Mouse (Mus musculus) G1E (cell line): Measurements from ENCODE around the gene 1190002N15Rik. TPM values are rescaled to one million over a fixed set of nuclear protein-coding genes. Genes with fewer than 3 reads are reported as not detected.

Source experiments
- ATAC-seq: 2 replicates; pipeline ENCODE4 v1.8.0; 2016; ENCODE audit warnings: mild to moderate bottlenecking; ENCODE audit not compliant: insufficient number of reproducible peaks, poor library complexity, low FRiP score, severe bottlenecking; ENCODE audit errors: extremely low read depth
- DNase-seq: peaks from one replicate; pipeline ENCODE4 v3.0.0; 2012; ENCODE audit warnings: low spot score
- H3K27me3 ChIP-seq: 2 replicates; pipeline ENCODE4 v1.6.1; 2012; ENCODE audit warnings: mild to moderate bottlenecking, low read length, inconsistent platforms; ENCODE audit not compliant: insufficient read depth
- H3K36me3 ChIP-seq: replicated peaks from 2 replicates; pipeline ENCODE3; 2012; ENCODE audit warnings: mild to moderate bottlenecking, inconsistent platforms
- H3K4me1 ChIP-seq: 2 replicates; pipeline ENCODE4 v1.6.1; 2012; ENCODE audit warnings: low read depth, low read length, inconsistent platforms, mixed read lengths; ENCODE audit not compliant: insufficient read depth
- H3K4me3 ChIP-seq: 2 replicates; pipeline ENCODE4 v1.5.1; 2012; ENCODE audit warnings: low read depth, mild to moderate bottlenecking, inconsistent platforms, low read length, moderate library complexity, mixed read lengths
- H3K9me3 ChIP-seq: replicated peaks from 2 replicates; pipeline ENCODE4 v1.6.1; 2012; ENCODE audit warnings: inconsistent platforms
- CTCF ChIP-seq: IDR thresholded peaks from 2 replicates; pipeline ENCODE4 v1.5.1; 2012; ENCODE audit warnings: low read depth, low read length, inconsistent platforms, mixed read lengths
- GATA1 ChIP-seq: IDR thresholded peaks from 2 replicates; pipeline ENCODE4 v1.6.1; 2012; ENCODE audit warnings: borderline replicate concordance, low read length, inconsistent platforms, mixed read lengths
- GATA2 ChIP-seq: IDR thresholded peaks from 2 replicates; pipeline ENCODE4 v1.6.1; 2012; ENCODE audit warnings: low read depth, low read length, inconsistent platforms, borderline replicate concordance
- POLR2AphosphoS5 ChIP-seq: IDR thresholded peaks from 2 replicates; pipeline ENCODE4 v1.6.1; 2012; ENCODE audit warnings: low read depth, low read length, inconsistent platforms; ENCODE audit not compliant: insufficient replicate concordance
- TAL1 ChIP-seq: conservative IDR thresholded peaks from 2 replicates; pipeline ENCODE4 v1.6.1; 2012; ENCODE audit warnings: low read depth, low read length, inconsistent platforms, mixed read lengths
- polyA plus RNA-seq: library from polyadenylated mRNA; stranded (reverse); fragments of >175 nt; gene quantifications from 2 replicates; pipeline ENCODE4 v1.2.3, GENCODE M21; 2012
- total RNA-seq, 2 experiments: library from RNA; stranded (forward) in 1 of 2; stranded (reverse) in 1 of 2; fragments of 200-1000 nt in 1 of 2; fragments of >200 nt in 1 of 2; fragmentation: Nextera tagmentation in 1 of 2; gene quantifications; 2 replicates each; pipeline ENCODE4 v1.2.3; 2014 to 2017

The 1190002N15Rik gene
- total RNA-seq (2014; fragmentation: Nextera tagmentation), result 14.4 and 18.9 TPM in 2 replicates
- total RNA-seq (2017), result 26.6 and 27.8 TPM in 2 replicates
- polyA plus RNA-seq, result 2.9 and 4.0 TPM in 2 replicates

- ATAC-seq (peak; percentile 71), DNase-seq (peak; percentile 75)
- TF ChIP-seq CTCF (no peak), GATA2 (no peak), POLR2AphosphoS5 (no peak), TAL1 (no peak)
- H3K4me1 ChIP-seq, result peaks cover 39% of the 10 kb centered on the region
- H3K9me3 ChIP-seq, result no peaks in the 10 kb centered on the region
- H3K4me3 ChIP-seq, result peak within 1 kb of the TSS; percentile 91
- H3K27me3 ChIP-seq, result no peaks in the 10 kb centered on the region
- H3K36me3 ChIP-seq, result peaks cover 5% of the 10 kb centered on the region
Observed at GRCm38 (mm10) chr9:94537970-94538822, at the start of gene 1190002N15Rik. 1190002N15Rik (minus strand) TSS chr9:94538081.

GRCm38 (mm10) chr9:94582309-94582708 lies 44.4 kb upstream of the 1190002N15Rik start:
- TF ChIP-seq GATA1 (no peak), CTCF (no peak), TAL1 (no peak), GATA2 (no peak), POLR2AphosphoS5 (no peak)
- no peaks in the 10 kb centered on the region for H3K27me3 ChIP-seq
- H3K4me3 ChIP-seq, result no peak overlapping the region
- DNase-seq (no peak), ATAC-seq (no peak)
- H3K9me3 ChIP-seq, result 0 out of 2 replicates have a peak, but pooled peaks cover 3% of the 10 kb centered on the region
- H3K36me3 ChIP-seq, result no peaks in the 10 kb centered on the region
- H3K4me1 ChIP-seq, result no peaks in the 10 kb centered on the region

- DNase-seq (no peak), ATAC-seq (no peak)
- TF ChIP-seq TAL1 (no peak), CTCF (no peak), GATA1 (no peak), POLR2AphosphoS5 (no peak), GATA2 (no peak)
- Histone ChIP-seq H3K4me3 (no peak overlapping the region), H3K36me3 (no peaks in the 10 kb centered on the region), H3K27me3 (no peaks in the 10 kb centered on the region), H3K4me1 (no peaks in the 10 kb centered on the region), H3K9me3 (0 out of 2 replicates have a peak, but pooled peaks cover 3% of the 10 kb centered on the region)
Observed at GRCm38 (mm10) chr9:94581661-94582060, 43.8 kb upstream of the 1190002N15Rik start.

GRCm38 (mm10) chr9:94580071-94580737 lies 42.3 kb upstream of the 1190002N15Rik start:
- Histone ChIP-seq H3K4me3 (no peak overlapping the region), H3K4me1 (no peaks in the 10 kb centered on the region), H3K9me3 (0 out of 2 replicates have a peak, but pooled peaks cover 3% of the 10 kb centered on the region), H3K27me3 (no peaks in the 10 kb centered on the region), H3K36me3 (no peaks in the 10 kb centered on the region)
- ATAC-seq, result no peak
- TF ChIP-seq GATA1 (no peak), GATA2 (no peak), POLR2AphosphoS5 (no peak), TAL1 (no peak), CTCF (no peak)
- DNase-seq, result no peak

DNA sequence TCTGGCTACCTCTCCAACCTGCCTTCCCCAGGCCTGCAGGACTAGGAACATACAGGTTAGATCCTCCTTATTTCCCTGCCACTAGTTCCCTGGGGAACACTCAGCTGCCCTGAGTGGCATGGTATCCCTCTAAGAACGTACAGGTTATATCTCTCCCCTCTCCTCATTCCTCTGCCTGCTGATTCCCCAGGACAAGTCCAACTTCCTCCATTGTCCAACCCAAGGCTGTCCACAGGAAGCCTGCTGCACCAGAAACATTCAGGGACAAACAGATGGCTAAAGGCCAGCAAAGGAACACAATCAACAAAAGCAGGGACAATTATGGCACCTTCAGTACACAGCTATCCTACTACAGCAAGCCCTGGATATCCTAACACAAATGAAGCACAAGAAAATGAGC lies 33.9 kb upstream of the 1190002N15Rik start:
- Histone ChIP-seq H3K9me3 (no peaks in the 10 kb centered on the region), H3K4me1 (no peaks in the 10 kb centered on the region), H3K4me3 (no peak overlapping the region), H3K27me3 (no peaks in the 10 kb centered on the region), H3K36me3 (no peaks in the 10 kb centered on the region)
- no peak for ATAC-seq
- no peak for DNase-seq
- TF ChIP-seq POLR2AphosphoS5 (no peak), GATA1 (no peak), CTCF (no peak), GATA2 (no peak), TAL1 (no peak)

- ATAC-seq (no peak), DNase-seq (no peak)
- Histone ChIP-seq H3K27me3 (no peaks in the 10 kb centered on the region), H3K9me3 (no peaks in the 10 kb centered on the region), H3K36me3 (no peaks in the 10 kb centered on the region), H3K4me1 (no peaks in the 10 kb centered on the region), H3K4me3 (no peak overlapping the region)
- TF ChIP-seq POLR2AphosphoS5, result no peak
Observed at GRCm38 (mm10) chr9:94568386-94568785, 30.5 kb upstream of the 1190002N15Rik start.
